Mouse (Mus musculus) heart, adult 9 months (tissue): ENCODE data around the gene Rrbp1.
A peak's percentile ranks its signal among the peaks of the same experiment; 100 is the strongest.

Experiments
- DNase-seq, 2 experiments: peaks; one replicate each; pipeline ENCODE4 v3.0.0; 2022; ENCODE audit warnings: low spot score in 2 of 2

The Rrbp1 gene

GRCm38 (mm10) chr2:144006686-144007085, 4.4 kb downstream of the Rrbp1 start:
- DNase-seq = no peak

DNA sequence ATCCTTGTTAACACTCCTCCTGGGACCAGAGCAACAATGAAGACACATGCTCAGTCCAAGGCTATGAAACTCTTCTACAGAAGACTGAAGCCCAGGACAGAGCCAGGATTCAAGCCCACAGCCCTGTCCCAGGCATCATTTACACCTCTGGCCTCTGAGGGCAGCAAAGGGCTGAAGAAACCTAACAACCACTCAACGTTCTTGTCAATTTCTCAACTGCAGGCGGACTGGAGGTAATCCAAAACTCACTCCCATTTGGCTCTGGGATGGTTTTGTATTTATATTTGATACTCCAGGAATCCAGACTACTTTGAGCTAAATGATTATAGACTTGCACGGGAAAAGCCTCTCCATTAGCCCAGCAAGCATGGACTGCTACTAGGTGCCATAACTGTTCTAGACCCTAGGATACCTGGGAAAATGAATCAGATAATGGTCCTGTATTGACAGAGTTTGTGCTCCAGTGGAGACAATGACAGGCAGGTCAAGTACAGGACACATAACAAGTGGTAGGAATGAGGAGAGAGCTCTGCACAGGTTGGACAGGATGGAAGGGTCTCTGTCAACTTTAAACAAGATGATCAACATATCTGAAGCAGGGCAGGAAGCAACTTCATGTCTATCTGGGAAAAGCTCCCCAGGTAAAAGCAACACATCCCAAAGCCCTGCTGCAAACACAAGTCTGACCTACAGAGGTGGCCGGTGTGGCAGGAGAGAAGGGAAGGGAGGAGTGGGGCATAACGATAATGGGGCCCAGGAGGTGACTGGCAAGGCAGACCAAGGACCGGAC, 5.7 kb downstream of the Rrbp1 start:
- peak; percentile 38 to 64 for DNase-seq

DNA sequence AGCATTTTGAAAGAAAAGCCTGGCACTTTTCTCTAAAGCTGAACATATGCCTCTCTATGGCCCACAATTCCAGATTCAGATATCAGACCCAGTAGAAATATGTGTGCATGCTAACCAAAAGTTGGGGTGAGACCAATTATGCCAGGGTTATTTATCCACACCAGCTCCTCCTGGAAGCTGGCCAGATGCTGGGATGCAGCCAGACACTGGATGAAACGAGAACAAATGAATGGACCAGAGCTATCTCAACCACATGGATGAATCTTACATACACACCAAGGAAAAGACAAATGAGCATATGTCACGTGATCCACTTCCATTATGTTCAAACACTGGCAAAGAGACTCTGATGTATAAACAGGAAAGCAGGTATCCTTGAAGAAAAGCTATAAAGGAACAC, 7.5 kb downstream of the Rrbp1 start:
- peak in 1 of 2 experiments; percentile 26 for DNase-seq

DNA sequence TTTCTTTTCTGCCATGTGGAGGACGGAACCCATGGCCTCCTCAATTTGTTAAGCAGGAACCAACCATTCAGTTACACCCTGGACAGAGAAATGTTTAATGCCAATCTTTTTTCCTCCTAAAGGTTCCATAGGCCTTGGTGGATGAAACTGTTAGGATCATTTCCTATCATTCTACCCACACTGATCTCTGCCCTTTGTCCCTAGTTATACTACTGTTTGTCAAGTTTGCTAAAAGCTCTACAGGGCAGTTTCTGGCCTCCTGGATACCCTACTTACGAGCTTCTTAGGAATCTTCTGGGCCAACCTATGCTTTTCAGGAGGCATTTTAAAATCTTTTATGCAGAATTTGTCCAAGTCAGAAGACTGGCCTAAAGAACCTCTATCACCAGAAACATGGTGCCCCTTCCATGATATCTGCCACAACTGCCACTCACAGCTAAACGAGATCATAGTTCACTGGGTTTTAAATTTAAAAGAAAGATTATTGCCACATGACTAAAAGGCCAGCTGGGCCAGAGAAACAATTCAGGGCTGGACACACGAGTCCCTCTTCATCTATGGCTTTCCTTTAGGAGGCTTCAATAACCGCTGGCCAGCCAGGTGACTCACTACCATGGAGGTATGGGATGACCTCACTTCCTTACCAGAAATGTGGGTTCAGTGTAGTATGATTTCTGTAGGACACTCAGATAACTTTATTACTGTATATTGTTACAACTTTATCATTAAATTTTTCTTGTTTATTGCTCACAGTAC, 8.7 kb downstream of the Rrbp1 start:
- no peak for DNase-seq

- DNase-seq = no peak
Measured at GRCm38 (mm10) chr2:143992977-143993376, 18.1 kb downstream of the Rrbp1 start.

DNA sequence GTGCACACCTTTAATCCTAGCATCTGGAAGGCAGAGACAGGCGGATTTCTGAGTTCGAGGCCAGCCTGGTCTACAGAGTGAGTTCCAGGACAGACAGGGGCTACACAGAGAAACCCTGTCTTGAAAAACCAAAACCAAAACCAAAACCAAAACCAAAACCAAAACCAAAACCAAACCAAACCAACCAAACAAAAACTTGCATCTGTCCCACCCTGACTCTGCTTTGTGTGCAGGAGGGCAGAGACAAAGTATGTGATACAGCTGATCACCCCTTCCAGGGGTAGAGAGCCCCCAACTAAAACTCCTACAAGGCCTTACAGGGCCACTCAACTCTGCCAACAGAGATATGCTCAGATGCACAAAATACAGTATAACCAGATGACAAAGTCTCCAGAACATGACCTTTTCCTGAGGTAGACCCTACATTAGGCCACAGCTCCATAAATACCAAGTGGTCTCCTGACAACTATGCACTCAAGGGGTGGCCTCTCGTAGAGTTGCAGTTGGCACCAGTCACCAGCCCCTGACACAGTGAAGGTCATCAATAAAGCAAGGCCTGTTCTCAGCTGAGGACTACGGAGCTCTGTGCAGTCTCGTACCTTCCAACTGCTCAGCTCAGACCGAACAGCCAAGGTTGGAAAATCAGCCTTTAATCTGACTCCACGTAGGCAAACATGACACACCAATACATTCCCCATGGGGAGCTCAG, 18.9 kb downstream of the Rrbp1 start:
- DNase-seq = no peak

- DNase-seq = no peak
Measured at GRCm38 (mm10) chr2:143990997-143991396, 20.1 kb downstream of the Rrbp1 start.

GRCm38 (mm10) chr2:143988016-143988415, 23.0 kb downstream of the Rrbp1 start:
- DNase-seq = no peak

- no peak for DNase-seq
Measured at GRCm38 (mm10) chr2:143987485-143987884, 23.6 kb downstream of the Rrbp1 start.

GRCm38 (mm10) chr2:143983482-143983881, 27.6 kb downstream of the Rrbp1 start:
- no peak for DNase-seq

DNA sequence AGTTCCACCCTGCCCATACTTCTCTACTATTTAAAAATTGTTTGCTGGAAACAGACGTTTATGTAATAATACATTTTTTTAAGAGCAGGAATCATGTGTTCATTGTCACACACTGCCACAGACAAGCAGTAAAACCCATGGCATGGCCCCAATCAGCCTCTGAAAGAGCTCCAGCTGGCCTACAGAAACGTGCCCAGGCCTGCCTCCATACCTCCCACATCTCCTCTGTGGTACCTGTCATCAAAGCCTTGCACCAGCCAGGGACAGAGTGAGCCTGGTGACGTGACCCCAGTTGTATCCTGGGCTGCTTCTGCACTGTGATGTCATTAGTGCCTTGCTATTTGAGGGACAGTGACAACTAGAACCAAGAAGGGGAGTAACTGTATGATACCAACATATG, 28.2 kb downstream of the Rrbp1 start:
- no peak for DNase-seq

DNA sequence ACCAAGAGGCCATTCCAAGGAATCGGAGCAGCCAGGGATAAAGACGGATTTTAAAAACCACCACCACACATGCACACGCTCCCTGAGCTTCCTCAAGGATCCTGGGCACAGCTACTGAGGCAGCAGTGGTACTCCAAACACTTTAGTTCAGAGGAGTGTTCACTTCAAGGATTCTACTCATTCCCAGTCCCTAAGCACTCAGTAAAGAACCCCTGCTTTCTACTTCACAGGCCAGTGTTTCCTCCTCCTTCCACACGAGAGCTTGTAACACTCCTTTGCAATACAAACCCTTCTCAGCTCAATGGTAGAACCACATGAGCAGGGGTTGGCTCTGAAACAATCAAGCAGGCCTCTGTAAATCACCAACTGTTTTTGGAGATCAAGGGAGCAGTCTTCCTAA, 28.9 kb downstream of the Rrbp1 start:
- DNase-seq = no peak

DNA sequence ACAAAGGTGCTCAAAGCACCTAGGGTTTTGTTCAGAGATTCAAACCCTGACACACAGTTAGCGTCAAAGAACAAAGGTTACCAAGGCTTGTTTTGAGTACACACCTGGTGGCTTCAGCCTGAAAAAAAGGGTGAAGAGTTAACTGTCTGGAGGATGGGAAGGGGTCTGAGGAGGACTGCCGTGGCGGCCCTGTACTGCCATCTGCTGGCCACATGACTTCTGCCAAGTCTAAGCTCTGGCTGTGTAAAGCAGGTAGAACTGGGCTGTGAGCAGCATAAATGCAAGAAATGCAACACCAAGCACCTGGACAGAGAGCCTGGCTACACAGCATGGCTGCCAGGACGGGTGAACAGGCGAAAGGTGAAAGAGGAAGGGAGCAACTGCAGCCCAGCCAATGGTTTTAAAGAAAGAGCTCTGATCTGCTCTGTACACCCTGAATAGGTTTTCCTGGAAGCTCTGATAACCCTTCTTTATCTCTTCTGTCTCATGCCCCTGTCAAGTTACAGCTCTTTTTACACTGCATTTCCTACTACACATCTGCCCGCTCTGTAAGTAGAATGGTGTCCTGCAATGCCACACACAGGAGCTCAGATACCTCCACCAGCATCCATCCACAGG, 30.2 kb downstream of the Rrbp1 start:
- peak in 1 of 2 experiments; percentile 37 for DNase-seq

DNA sequence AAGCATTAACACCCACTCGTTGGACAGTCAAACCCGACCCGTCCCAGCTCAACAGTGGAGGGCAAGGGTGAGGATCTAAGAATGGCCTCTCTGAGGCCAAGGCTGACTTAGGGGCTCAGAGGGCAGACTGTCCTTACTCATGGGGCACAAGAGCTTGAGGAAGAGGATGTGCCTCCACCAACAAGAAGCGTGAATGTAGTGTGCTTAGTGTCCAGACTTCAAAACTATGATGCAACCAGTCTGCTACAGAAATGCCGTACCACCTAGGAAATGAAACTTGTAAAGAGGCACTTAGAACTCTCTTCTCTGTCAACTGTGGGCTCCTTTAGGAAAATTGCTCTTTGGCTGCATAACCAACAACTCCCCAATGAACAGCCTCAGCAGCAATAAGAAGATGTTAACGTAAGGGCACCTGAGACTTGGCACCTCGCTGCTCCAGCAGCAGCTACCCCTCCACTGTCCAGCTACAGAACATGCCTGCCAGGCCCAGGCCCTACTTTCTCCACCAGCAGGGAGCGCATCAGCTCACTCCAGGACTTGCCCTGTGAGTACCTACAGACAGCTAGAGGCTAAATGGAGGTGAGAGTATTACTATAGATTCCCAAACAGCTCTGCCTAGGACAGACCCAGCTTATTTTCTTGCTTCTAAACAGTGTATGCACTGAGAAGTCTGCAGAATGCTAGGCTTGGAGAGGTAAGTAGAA, 32.5 kb downstream of the Rrbp1 start:
- DNase-seq = no peak

- DNase-seq = no peak
Measured at GRCm38 (mm10) chr2:143975146-143975649, 35.9 kb downstream of the Rrbp1 start.

- no peak for DNase-seq
Measured at GRCm38 (mm10) chr2:143973161-143973560, 37.9 kb downstream of the Rrbp1 start.

- no peak for DNase-seq
Measured at GRCm38 (mm10) chr2:143971887-143972286, 39.2 kb downstream of the Rrbp1 start.

- no peak for DNase-seq
Measured at GRCm38 (mm10) chr2:143970841-143971240, 40.2 kb downstream of the Rrbp1 start.

- DNase-seq = no peak
Measured at GRCm38 (mm10) chr2:143969260-143969659, 41.8 kb downstream of the Rrbp1 start.

- DNase-seq = no peak
Measured at GRCm38 (mm10) chr2:143963318-143963717, 47.7 kb downstream of the Rrbp1 start.

- no peak for DNase-seq
Measured at GRCm38 (mm10) chr2:143962192-143962591, 48.9 kb downstream of the Rrbp1 start.
